Mouse (Mus musculus): ENCODE data around the gene Shmt1. TPM values are rescaled to one million over a fixed set of nuclear protein-coding genes. Genes with fewer than 3 reads are reported as not detected.

The Shmt1 gene
- total RNA-seq, 2 experiments from 2014 or later = 5.1 to 12.6 TPM

DNA sequence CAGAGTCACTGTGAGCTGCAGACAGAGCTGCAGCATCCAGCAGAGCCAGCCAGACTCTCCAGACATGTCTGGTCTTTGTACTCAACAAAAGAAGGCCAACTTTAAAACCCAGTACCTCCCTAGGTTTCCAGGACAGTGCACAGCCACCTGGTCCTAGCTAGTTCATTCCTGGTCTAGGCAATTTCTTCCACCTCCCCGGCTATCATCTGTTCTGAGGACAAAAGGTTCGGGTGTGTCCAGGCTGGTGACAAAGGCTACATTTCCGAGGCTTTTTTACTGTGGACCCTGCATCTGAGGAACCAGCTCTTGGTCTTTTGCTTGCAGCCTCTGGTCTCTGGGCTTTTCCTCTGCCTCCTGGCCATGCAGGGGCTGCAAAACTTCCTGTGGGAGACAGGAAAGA is 71.2 kb downstream of the Shmt1 start:
- intact Hi-C loops (cut with DNase I) = no loop called here
- DNase-seq (ENCODE audit: low spot score) = no peak

Other genes starting within 250 kb of the Shmt1 start
- 10 to 100 TPM; 11.4 to 12.3 TPM for gene Llgl1, start 112.0 kb downstream of the Shmt1 start, total RNA-seq (2021)
- gene Flii, start 84.5 kb downstream of the Shmt1 start, total RNA-seq (2021) = 100 to 1,000 TPM; 112 to 120 TPM
- 10 to 100 TPM; 31.6 to 32.9 TPM for gene Mief2, start 83.3 kb downstream of the Shmt1 start, total RNA-seq (2021)
- 1 to 10 TPM; 4.1 to 4.2 TPM for gene Top3a, start 34.4 kb downstream of the Shmt1 start, total RNA-seq (2021)
- 10 to 100 TPM; 13.4 to 16.3 TPM for gene Smcr8, start 34.2 kb downstream of the Shmt1 start, total RNA-seq (2021)
- 10 to 100 TPM; 20.1 to 20.8 TPM for gene Dhrs7b, start 18.9 kb upstream of the Shmt1 start, total RNA-seq (2021)
- gene Tmem11, start 67.6 kb upstream of the Shmt1 start, total RNA-seq (2021) = 10 to 100 TPM; 27.6 to 28.0 TPM
- 10 to 100 TPM; 14.6 to 14.9 TPM for gene Natd1, start 103.0 kb upstream of the Shmt1 start, total RNA-seq (2021)
- gene Map2k3, start 120.3 kb upstream of the Shmt1 start, total RNA-seq (2021) = 10 to 100 TPM; 73.6 to 81.8 TPM
- 10 to 100 TPM; 25.2 to 28.6 TPM for gene Kcnj12, start 210.8 kb upstream of the Shmt1 start, total RNA-seq (2021)